Mouse (Mus musculus): Measurements from ENCODE around the gene Ccdc90b. TPM values are rescaled to one million over a fixed set of nuclear protein-coding genes. Genes with fewer than 3 reads are reported as not detected.
A peak's percentile ranks its signal among the peaks of the same experiment; 100 is the strongest.

Ccdc90b gene
- total RNA-seq (2014; fragmentation: Nextera tagmentation) (19.8 and 22.7 TPM in 2 replicates), total RNA-seq (2017) (28.7 and 46.2 TPM in 2 replicates)

GRCm38 (mm10) chr7:92560986-92561876 is at the start of gene Ccdc90b:
TSS of gene Ccdc90b (plus strand) at chr7:92561149.
- peak; percentile 95 for ATAC-seq (replicated peaks; ENCODE audit: low FRiP score, low TSS enrichment, poor library complexity, severe bottlenecking)

GRCm38 (mm10) chr7:92520397-92520796 is 40.6 kb upstream of the Ccdc90b start:
- ATAC-seq (replicated peaks; ENCODE audit: low FRiP score, low TSS enrichment, poor library complexity, severe bottlenecking): no peak

- peak; percentile 94 for ATAC-seq (replicated peaks; ENCODE audit: low FRiP score, low TSS enrichment, poor library complexity, severe bottlenecking)
Measured at GRCm38 (mm10) chr7:92520820-92521219, 40.1 kb upstream of the Ccdc90b start.

- ATAC-seq (replicated peaks; ENCODE audit: low FRiP score, low TSS enrichment, poor library complexity, severe bottlenecking): no peak
Measured at GRCm38 (mm10) chr7:92529245-92529644, 31.7 kb upstream of the Ccdc90b start.

DNA sequence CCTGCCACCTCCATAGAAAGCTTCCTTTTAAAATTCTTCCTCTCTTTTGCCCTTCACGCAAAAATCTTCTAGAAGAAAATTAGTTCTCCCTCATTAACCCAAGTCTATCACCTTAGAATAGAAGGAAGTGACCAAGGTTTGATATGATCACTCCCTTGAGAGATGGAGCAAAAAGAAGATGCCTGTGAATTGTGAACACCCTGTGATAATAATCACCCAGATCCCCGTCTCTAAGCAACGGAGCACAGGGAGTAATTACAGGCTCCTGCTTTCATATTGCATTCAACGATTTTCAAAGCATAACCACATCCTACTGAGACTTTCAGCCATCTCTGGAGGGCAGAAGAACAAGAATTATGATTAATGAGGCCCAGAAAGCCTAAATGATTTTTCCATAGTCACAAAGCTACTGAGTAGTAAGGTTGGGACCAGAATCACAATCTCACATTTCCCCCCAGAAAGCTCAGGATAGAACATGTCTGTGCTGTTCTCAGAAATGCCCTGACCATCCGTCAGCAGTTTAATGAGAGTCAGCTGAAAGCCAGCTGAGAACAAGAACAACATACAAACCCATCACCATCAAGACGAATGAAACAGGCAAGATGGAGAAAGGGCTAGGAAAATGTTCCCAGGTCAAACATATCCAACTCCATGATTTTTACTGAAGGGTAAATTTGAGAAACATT is 28.5 kb upstream of the Ccdc90b start:
- ATAC-seq (replicated peaks; ENCODE audit: low FRiP score, low TSS enrichment, poor library complexity, severe bottlenecking): no peak

DNA sequence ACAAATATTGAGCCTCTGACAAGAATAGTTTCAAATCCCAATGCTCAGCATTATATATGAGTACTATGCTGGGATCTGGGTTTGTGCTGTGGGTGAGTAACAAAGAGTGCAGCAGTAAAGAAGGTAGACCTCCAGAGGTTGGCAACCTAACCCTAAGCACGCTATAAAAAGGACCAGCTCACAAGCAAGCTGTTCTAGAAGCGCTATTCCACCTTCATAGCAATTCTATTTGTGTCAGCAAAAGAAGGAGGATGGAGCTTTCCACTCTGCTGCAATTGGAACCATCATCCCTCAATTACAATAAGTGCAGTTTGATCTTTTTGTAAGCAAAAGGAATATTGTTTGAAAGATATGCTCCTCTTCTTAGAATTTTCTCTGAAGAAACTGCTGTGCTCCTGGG is 14.2 kb upstream of the Ccdc90b start:
- no peak for ATAC-seq (replicated peaks; ENCODE audit: low FRiP score, low TSS enrichment, poor library complexity, severe bottlenecking)

- ATAC-seq (replicated peaks; ENCODE audit: low FRiP score, low TSS enrichment, poor library complexity, severe bottlenecking): no peak
Measured at GRCm38 (mm10) chr7:92550248-92550989, 10.5 kb upstream of the Ccdc90b start.

DNA sequence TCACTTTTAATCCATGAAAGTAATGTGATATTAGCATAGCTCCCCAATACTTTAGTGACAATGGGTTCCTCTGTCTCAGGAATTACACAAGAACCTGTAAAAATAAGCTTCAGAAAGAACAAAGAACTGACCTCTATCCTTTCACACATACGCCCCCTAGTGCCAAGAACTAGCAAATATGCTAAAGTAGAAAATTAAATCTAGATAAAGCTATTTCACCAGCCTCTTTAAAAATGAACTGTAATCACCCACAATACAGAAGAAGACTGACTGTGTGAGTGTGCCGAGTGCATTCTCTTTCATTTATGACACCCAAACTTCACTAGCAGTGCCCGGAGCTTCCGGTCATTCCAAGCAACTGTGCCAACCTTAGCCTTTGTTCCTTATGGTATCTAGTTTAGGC is 10.0 kb upstream of the Ccdc90b start:
- peak; percentile 90 for ATAC-seq (replicated peaks; ENCODE audit: low FRiP score, low TSS enrichment, poor library complexity, severe bottlenecking)

DNA sequence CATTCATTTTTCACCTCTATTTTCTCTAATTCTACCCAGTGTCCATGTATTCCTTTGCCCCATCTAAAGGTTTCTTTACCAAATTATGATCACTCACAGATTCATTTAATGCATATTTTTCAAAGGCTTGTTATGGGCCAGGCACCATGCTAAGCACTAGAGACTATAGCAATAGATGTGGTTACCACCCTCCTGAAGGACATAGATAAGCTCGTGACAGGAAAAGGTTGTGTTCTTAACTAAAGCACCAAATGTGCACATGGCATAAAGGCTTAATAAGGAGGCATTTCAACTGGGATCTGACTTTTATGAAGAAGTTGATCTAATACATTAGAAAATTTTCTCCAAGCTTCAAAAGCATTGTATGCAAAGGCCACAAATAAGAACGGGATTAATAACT is 2.2 kb upstream of the Ccdc90b start:
- ATAC-seq (replicated peaks; ENCODE audit: low FRiP score, low TSS enrichment, poor library complexity, severe bottlenecking): peak; percentile 82

DNA sequence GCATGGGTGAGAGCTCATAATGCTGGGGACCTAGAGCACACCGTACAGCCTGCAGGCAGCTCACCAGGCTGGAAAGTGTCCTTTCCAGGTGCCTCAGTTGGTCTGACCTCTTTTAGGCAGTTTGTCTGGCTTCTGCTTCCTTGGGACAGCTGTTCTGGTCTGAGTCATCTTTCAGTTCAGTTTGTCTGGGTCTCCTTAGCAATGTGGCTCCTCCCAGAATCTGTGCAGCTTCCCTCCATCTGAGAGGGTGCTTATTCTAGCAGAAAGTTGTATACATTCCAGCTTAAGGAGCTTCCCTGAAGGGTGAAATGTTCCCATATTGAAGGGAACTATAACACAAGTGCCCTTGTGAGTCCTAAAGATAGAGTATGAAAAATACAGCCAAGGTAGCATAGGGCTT is 5.8 kb downstream of the Ccdc90b start:
- no peak for ATAC-seq (replicated peaks; ENCODE audit: low FRiP score, low TSS enrichment, poor library complexity, severe bottlenecking)

DNA sequence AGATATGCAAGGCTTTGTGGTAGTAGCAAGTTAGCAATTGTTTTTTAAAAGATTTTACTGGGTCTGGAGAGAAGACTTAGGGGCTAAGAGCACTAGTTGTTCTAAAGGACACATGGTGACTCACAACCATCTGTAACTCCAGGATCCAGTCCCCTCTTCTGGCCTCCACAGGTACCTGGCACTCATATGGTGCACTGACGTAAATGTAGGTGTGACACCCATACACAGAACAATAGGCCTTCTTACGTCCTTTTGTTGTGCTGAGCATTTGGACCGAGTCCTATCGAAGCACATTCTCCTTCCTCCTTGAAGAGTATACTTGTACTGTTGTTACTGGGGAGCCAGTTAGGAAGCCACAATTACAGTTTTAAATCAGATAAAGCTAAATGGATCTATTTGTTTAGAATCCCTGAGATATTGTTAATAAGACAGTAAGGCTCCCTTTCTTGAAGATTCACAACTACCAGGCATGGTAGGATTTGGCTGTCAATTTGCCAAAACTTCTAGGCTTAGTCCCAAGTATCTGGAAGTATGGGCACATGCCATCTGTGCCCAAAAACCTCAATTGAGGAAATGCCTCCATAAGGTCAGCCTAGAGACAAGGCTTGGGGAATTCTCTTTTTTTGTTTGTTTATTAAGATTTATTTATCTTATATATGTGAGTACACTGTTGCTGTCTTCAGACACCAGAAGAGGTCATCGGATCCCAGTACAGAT is 19.7 kb downstream of the Ccdc90b start:
- no peak for ATAC-seq (replicated peaks; ENCODE audit: low FRiP score, low TSS enrichment, poor library complexity, severe bottlenecking)

DNA sequence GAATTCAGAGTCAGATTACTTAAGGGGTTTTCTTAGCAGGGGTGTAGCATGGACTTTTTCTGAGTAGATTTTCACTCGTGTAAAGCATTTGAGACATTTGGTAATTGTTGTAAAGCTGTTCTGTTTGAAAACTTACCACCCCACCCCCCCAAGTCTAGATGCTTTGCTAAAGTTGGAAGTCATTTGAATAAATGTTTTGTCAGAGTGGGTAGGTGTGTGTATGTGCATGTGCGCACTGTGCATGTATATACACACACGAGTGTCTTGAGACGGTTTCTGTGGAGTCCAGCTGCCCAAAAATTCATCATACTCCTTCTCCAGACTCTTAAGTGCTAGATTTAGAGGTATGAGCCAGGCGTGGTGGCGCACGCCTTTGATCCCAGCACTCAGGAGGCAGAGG is 22.6 kb downstream of the Ccdc90b start:
- ATAC-seq (replicated peaks; ENCODE audit: low FRiP score, low TSS enrichment, poor library complexity, severe bottlenecking): no peak

GRCm38 (mm10) chr7:92589986-92590385 is 29.0 kb downstream of the Ccdc90b start:
- no peak for ATAC-seq (replicated peaks; ENCODE audit: low FRiP score, low TSS enrichment, poor library complexity, severe bottlenecking)

- ATAC-seq (replicated peaks; ENCODE audit: low FRiP score, low TSS enrichment, poor library complexity, severe bottlenecking): no peak
Measured at GRCm38 (mm10) chr7:92590842-92591241, 29.9 kb downstream of the Ccdc90b start.

DNA sequence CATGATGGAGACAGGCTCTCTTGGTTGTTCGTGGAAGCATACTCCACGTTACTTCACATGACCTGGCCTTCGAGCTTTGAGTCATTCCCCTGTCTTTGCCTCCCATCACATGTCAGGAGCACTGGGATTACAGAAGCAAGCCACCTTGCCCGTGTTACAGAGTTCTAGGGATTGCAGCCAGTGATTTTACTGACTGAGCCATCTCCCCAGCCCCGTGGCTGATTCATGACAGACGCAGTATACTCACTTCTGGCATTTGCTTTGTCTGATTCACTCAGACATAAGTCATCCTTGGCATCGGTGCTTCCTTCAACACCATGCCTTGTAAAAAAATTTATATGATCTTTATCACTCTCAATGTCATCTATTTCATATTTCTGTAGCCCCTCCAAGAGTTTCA is 44.0 kb downstream of the Ccdc90b start:
- no peak for ATAC-seq (replicated peaks; ENCODE audit: low FRiP score, low TSS enrichment, poor library complexity, severe bottlenecking)

GRCm38 (mm10) chr7:92610830-92611229 is 49.9 kb downstream of the Ccdc90b start:
- ATAC-seq (replicated peaks; ENCODE audit: low FRiP score, low TSS enrichment, poor library complexity, severe bottlenecking): no peak

GRCm38 (mm10) chr7:92624488-92624887 is 63.5 kb downstream of the Ccdc90b start:
- ATAC-seq (replicated peaks; ENCODE audit: low FRiP score, low TSS enrichment, poor library complexity, severe bottlenecking): peak; percentile 77

- ATAC-seq (replicated peaks; ENCODE audit: low FRiP score, low TSS enrichment, poor library complexity, severe bottlenecking): peak; percentile 63; the same call in 1 of the 2 replicates
Measured at GRCm38 (mm10) chr7:92630167-92630566, 69.2 kb downstream of the Ccdc90b start.
